Comparison of ENCODE assay signal across 8 mouse cellular contexts in the genomic region with DNA sequence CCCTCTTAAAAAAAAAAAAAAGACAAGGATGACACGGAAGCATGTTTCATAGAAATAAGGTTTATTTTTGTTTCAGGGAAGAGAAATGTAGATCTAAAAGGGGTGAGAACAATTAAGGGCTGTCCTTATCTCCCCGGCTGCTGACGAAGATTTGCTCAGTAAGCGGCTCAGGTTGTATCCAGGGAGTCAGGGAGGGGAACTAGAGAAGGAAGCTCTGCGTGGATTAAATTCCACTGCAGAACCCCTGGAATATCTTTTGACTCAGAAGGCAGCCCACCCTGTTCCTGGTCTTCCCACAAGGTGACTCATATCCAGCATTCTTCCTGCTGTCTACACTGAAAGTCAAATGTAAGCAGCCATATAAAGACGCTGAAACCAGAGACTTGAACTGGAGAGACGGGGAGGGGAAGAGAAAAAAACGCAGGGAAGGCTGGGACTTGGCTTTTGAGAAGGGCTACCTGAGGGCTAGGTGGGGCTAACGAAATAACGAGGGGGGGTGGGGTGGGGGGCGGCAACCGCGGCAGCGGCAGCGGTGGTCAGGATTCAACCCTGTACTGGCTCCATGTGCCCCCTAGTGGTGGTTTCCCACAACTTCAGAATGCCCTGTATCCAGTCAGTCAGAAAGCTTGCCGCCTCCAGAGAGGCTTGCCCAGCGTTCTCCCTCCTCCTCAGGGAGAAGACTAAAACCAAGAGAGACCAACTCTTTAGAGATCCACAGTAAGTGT. TPM values are rescaled to one million over a fixed set of nuclear protein-coding genes. Genes with fewer than 3 reads are reported as not detected.
DNase-seq lines count a peak whose midpoint lies in the region; ATAC-seq and TF ChIP-seq lines count a peak whose summit lies in the region.

No protein-coding gene starts in this region.

- no peak overlapping the region for H3K27ac ChIP-seq in forebrain, embryonic 14.5 days (ENCODE audit: low read depth, low read length)
- no peak overlapping the region for H3K27ac ChIP-seq in hindbrain, embryonic 12.5 days

- peak overlapping the region; percentile 12; the same call in 1 of the 2 replicates for H3K4me2 ChIP-seq in forebrain, embryonic 14.5 days (ENCODE audit: low read length)
- 0 out of 2 replicates have a peak overlapping the region, but pooled peaks have one; percentile 19 for H3K4me2 ChIP-seq in hindbrain, embryonic 12.5 days (replicated peaks)

- in situ Hi-C loops in Patski (cut with MboI; ENCODE audit: low pct_unique_long_range_greater_than_20kb), result no loop called here

- H3K4me1 ChIP-seq in forebrain, embryonic 14.5 days (ENCODE audit: control insufficient read depth, insufficient read depth, low read length), result 0 out of 2 replicates have a peak, but pooled peaks cover under 1% of the 10 kb centered on the region
- H3K4me1 ChIP-seq in hindbrain, embryonic 12.5 days, result peaks cover 8% of the 10 kb centered on the region

- DNase-seq in Patski (ENCODE audit: low read depth, low spot score), result no peak
- DNase-seq in cerebellum, adult 18-20 months, result peak; percentile 83 to 85
- DNase-seq in forebrain, embryonic 14.5 days (ENCODE audit: low spot score), result peak; percentile 86
- peak; percentile 77 to 81 for DNase-seq in layer of hippocampus, postnatal 10 days (ENCODE audit: low spot score in 2 of 2)
- peak; percentile 60 for DNase-seq in lung, postnatal 25 days (ENCODE audit: low spot score)
- DNase-seq in retina, embryonic 14.5 days (ENCODE audit: low spot score), result peak; percentile 95

- peak; percentile 84 for TF ChIP-seq CTCF in Patski (IDR thresholded peaks at IDR 0.05)

- POLR2A ChIA-PET in Patski (lab: Charles Lee), result interaction anchor here (1.1 to 1.2 kb wide), 2 partner anchors 13 kb away, joined by 3 to 6 read pairs; no protein-coding TSS in a partner anchor

- H3K9me3 ChIP-seq in forebrain, embryonic 14.5 days (replicated peaks; ENCODE audit: control insufficient read depth, low read length), result peaks cover 9% of the 10 kb centered on the region; the same call in 1 of the 2 replicates
- peaks cover 11% of the 10 kb centered on the region for H3K9me3 ChIP-seq in hindbrain, embryonic 12.5 days (replicated peaks)

- ATAC-seq in Patski, result peak; percentile 76
- ATAC-seq in forebrain, embryonic 14.5 days, result peak; percentile 75
- no peak for ATAC-seq in hindbrain, embryonic 12.5 days (ENCODE audit: low FRiP score)
- no peak for ATAC-seq in inflammation-experienced regulatory T-cells, adult 6 months

- peaks cover 2% of the 10 kb centered on the region for H3K27me3 ChIP-seq in Patski
- H3K27me3 ChIP-seq in forebrain, embryonic 14.5 days (replicated peaks; ENCODE audit: control insufficient read depth, insufficient read depth, low read length), result no peaks in the 10 kb centered on the region
- H3K27me3 ChIP-seq in hindbrain, embryonic 12.5 days, result no peaks in the 10 kb centered on the region

- CTCF ChIA-PET in Patski (lab: Charles Lee), result interaction anchor here (0.7 to 1.4 kb wide), 6 partner anchors 12 to 35 kb away, joined by 3 to 7 read pairs (median 3); no protein-coding TSS in a partner anchor

- 19% methylated on average over 17 of the region's 17 CpGs for WGBS in forebrain, embryonic 14.5 days
- WGBS in hindbrain, embryonic 12.5 days, result 17% methylated on average over 17 of the region's 17 CpGs

- H3K4me3 ChIP-seq in forebrain, embryonic 14.5 days (ENCODE audit: low read depth, low read length), result no peak overlapping the region
- H3K4me3 ChIP-seq in hindbrain, embryonic 12.5 days, result no peak overlapping the region

- 0 out of 2 replicates have a peak overlapping the region, but pooled peaks have one; percentile 25 for H3K9ac ChIP-seq in forebrain, embryonic 14.5 days (ENCODE audit: low read length)
- no peak overlapping the region for H3K9ac ChIP-seq in hindbrain, embryonic 12.5 days

- peaks cover 62% of the 10 kb centered on the region for H3K36me3 ChIP-seq in forebrain, embryonic 14.5 days (ENCODE audit: control insufficient read depth, insufficient read depth, low read length)
- peaks cover 44% of the 10 kb centered on the region for H3K36me3 ChIP-seq in hindbrain, embryonic 12.5 days

RNA-seq across cellular contexts. Expression of a gene that starts 1.1 kb away (rescaled TPM):
- polyA plus RNA-seq in Patski (2021), result 38.9 TPM
- 44.3 and 48.4 TPM in 2 replicates for polyA plus RNA-seq in forebrain, embryonic 14.5 days (2014; fragmentation: Nextera tagmentation; extraction: Ambion mirVana)
- 40.1 and 42.5 TPM in 2 replicates for polyA plus RNA-seq in hindbrain, embryonic 12.5 days (2016; fragmentation: Nextera tagmentation; extraction: Ambion mirVana)
- 10 to 100 TPM; 67.5 to 69.4 TPM for total RNA-seq in layer of hippocampus, postnatal 10 days (2021)
- 1 to 10 TPM; 7.7 to 7.9 (median 7.8) TPM for polyA plus RNA-seq in inflammation-experienced regulatory T-cells, adult 6 months (2017; shearing (Covaris generic))

RNA-seq across cellular contexts. Expression of a gene that starts 11.0 kb away (rescaled TPM):
- 3.9 TPM for polyA plus RNA-seq in Patski (2021)
- 1,786 and 1,955 TPM in 2 replicates for polyA plus RNA-seq in forebrain, embryonic 14.5 days (2014; fragmentation: Nextera tagmentation; extraction: Ambion mirVana)
- polyA plus RNA-seq in hindbrain, embryonic 12.5 days (2016; fragmentation: Nextera tagmentation; extraction: Ambion mirVana), result 1,043 and 1,050 TPM in 2 replicates
- total RNA-seq in layer of hippocampus, postnatal 10 days (2021), result 1,000 to 10,000 TPM; 1,031 to 1,094 TPM
- polyA plus RNA-seq in inflammation-experienced regulatory T-cells, adult 6 months (2017; shearing (Covaris generic)), result 1 to 10 TPM in 1 of 3 experiments, under 1 TPM in 1, not detected in 1; 0.30 to 2.0 TPM

RNA-seq across cellular contexts. Expression of a gene that starts 15.3 kb away (rescaled TPM):
- 0.05 TPM for polyA plus RNA-seq in Patski (2021)
- 0.11 TPM in 1 of 2 replicates, not detected in the other for polyA plus RNA-seq in forebrain, embryonic 14.5 days (2014; fragmentation: Nextera tagmentation; extraction: Ambion mirVana)
- polyA plus RNA-seq in hindbrain, embryonic 12.5 days (2016; fragmentation: Nextera tagmentation; extraction: Ambion mirVana), result 0.09 and 0.20 TPM in 2 replicates
- under 1 TPM in 1 of 2 experiments, not detected in 1; 0.09 TPM for total RNA-seq in layer of hippocampus, postnatal 10 days (2021)
- polyA plus RNA-seq in inflammation-experienced regulatory T-cells, adult 6 months (2017; shearing (Covaris generic)), result not detected

RNA-seq across cellular contexts. Expression of a gene that starts 48.7 kb away (rescaled TPM):
- 232 TPM for polyA plus RNA-seq in Patski (2021)
- 181 and 203 TPM in 2 replicates for polyA plus RNA-seq in forebrain, embryonic 14.5 days (2014; fragmentation: Nextera tagmentation; extraction: Ambion mirVana)
- 212 and 231 TPM in 2 replicates for polyA plus RNA-seq in hindbrain, embryonic 12.5 days (2016; fragmentation: Nextera tagmentation; extraction: Ambion mirVana)
- total RNA-seq in layer of hippocampus, postnatal 10 days (2021), result 100 to 1,000 TPM; 439 to 445 TPM
- polyA plus RNA-seq in inflammation-experienced regulatory T-cells, adult 6 months (2017; shearing (Covaris generic)), result 100 to 1,000 TPM in 1 of 3 experiments, 10 to 100 TPM in 2; 74.2 to 106 (median 94.3) TPM

RNA-seq across cellular contexts. Expression of a gene that starts 55.5 kb away (rescaled TPM):
- 63.4 TPM for polyA plus RNA-seq in Patski (2021)
- polyA plus RNA-seq in forebrain, embryonic 14.5 days (2014; fragmentation: Nextera tagmentation; extraction: Ambion mirVana), result 26.6 and 28.2 TPM in 2 replicates
- 64.7 and 66.5 TPM in 2 replicates for polyA plus RNA-seq in hindbrain, embryonic 12.5 days (2016; fragmentation: Nextera tagmentation; extraction: Ambion mirVana)
- 10 to 100 TPM; 36.9 to 40.2 TPM for total RNA-seq in layer of hippocampus, postnatal 10 days (2021)
- 10 to 100 TPM; 32.6 to 47.7 (median 36.1) TPM for polyA plus RNA-seq in inflammation-experienced regulatory T-cells, adult 6 months (2017; shearing (Covaris generic))

Comparison
In these comparisons a context has a peak if more than half of its experiments do, and no peak if none do; other contexts are left out.
1. ATAC-seq: peak in Patski (single experiment) and forebrain, embryonic 14.5 days (single experiment); none in hindbrain, embryonic 12.5 days (single experiment) and inflammation-experienced regulatory T-cells, adult 6 months (single experiment).
2. RNA of a gene that starts 11.0 kb away (polyA plus RNA-seq): 1,786 to 1,955 TPM in forebrain, embryonic 14.5 days and 1,043 to 1,050 TPM in hindbrain, embryonic 12.5 days; 3.9 TPM in Patski (single experiment) and 0.30 to 2.0 TPM in inflammation-experienced regulatory T-cells, adult 6 months; every median in the first group is over 100 times any median in the second.